Mouse (Mus musculus) left cerebral cortex, adult 18-20 months (tissue): ENCODE results near the gene Pla2g1b. TPM values are rescaled to one million over a fixed set of nuclear protein-coding genes. Genes with fewer than 3 reads are reported as not detected.
A peak's percentile ranks its signal among the peaks of the same experiment; 100 is the strongest.
"Not testable (repeated sequence)": the region's sequence is repeated elsewhere in the genome, so short reads cannot be mapped to it uniquely, and the experiment has no call there.

Source experiments
- DNase-seq, 2 experiments: peaks; one replicate each; pipeline ENCODE4 v3.0.0; 2021 to 2022; ENCODE audit warnings: low spot score in 2 of 2, mixed read lengths in 1 of 2
- long read RNA-seq, 2 experiments: library from polyadenylated mRNA; stranded (forward); transcript quantifications; one replicate each; pipeline ENCODE4 v2.0.0; 2021
- total RNA-seq, 2 experiments: library from RNA; stranded (reverse); gene quantifications; 2 replicates each; pipeline ENCODE4 v1.2.3; 2021

Pla2g1b gene
- not detected for total RNA-seq
- long read RNA-seq, experiment 1, result 0 reads
- long read RNA-seq, experiment 2, result 0 reads

DNA sequence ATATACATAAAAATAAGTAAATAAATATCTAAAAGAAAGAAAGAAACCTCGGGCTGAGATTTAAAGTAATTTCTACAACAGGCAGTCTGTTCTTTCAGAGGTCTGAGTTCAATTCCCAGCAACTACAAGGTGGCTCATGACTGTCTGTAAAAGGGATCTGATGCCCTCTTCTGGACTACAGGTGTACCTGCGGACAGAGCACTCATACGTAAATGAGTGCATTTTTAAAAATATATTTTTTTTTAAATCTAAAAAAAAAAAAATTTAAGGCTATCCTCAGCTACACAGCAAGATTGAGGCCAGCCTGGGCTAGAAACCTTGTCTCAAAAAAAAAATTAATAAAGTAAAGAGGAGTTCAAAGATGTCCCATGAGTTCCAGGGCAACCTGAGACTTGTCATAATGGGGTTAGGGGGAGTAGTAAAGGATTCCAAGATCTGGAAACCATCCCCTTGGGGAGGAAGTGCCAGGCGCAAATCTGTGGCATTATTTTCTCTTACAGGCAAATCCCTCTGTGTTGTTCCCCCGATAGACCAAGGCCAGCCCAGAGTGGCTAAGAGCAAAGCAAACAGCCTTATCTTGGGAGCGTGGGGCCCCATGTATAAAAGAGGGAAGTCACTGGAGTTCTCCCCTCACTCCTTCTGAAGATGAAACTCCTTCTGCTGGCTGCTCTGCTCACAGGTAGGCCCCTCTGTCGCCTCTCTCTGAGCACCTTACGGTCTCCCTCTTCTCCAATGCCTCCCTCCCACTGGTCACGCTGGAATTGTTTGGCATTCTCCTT lies at the start of gene Pla2g1b:
Gene Pla2g1b, plus strand, starts transcription at position 621 of the 779 bp plus-strand sequence.
- DNase-seq, result no peak

DNA sequence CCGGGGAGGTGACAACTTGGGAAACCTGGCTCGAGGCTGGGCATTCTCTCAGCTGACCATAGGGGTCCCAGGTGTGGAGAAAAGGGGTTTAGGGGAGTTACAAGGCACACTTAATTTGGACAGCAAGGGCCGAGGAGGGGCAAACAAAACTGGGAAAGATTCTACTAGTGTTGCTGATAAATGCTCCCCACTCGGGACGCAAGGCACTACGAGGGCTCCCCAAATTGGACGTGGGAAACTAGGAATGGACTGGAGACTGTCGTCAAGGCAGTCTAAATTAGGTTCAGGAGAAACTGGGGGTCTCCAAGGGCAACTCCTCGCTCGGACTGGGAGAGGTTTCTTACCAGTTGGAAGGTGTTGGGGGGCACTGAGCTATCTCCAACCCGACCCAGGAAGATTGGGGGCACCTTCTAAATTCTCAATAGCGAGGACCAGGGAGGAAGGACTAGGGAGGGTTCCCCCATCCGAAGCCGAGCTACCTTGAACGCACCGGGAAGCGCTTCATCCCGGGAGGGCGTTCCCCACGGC lies 37.2 kb upstream of the Pla2g1b start:
- DNase-seq, result no peak

DNA sequence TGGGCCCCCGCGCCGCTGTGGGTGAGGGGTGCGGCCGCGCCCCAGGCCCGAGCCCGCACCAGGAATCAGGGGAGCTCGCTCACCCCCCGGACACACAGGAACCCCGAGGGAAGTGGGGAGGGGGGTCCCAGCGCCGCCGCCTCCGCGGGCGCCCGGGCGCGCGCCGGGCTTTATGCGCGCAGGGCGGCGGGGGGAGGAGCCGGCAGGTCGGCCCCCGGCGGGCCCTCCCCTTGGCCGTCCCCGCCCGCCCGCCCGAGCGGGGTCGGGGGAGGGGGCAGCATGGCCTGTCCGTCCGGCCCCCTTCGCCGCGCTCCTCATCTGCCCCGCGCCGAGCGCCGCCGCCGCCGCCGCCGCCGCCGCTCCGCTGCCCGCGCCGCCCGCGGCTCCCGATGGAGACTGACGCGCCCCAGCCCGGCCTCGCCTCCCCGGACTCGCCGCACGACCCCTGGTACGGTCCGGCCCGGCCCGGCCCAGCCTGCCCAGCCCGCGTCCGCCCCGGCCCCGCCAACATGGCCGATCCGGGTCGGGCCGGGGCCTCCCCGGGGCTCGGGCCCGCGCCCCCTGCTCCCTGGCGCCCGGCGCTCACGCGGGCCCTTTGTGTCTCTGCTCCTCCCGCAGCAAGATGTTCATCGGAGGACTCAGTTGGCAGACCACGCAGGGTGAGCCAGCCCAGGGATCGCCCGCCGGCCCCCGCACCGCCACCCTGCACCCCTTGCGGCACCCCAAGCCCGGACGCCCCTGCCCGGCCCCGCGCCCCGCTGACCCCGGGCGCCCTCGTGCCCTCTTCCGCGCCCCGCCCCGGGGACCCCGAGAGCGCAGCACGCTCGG lies 36.5 kb upstream of the Pla2g1b start, which contains the start of gene Msi1:
Gene Msi1, plus strand, starts transcription at position 241 of the 828 bp plus-strand sequence.
- peak in 1 of 2 experiments; percentile 27 for DNase-seq

DNA sequence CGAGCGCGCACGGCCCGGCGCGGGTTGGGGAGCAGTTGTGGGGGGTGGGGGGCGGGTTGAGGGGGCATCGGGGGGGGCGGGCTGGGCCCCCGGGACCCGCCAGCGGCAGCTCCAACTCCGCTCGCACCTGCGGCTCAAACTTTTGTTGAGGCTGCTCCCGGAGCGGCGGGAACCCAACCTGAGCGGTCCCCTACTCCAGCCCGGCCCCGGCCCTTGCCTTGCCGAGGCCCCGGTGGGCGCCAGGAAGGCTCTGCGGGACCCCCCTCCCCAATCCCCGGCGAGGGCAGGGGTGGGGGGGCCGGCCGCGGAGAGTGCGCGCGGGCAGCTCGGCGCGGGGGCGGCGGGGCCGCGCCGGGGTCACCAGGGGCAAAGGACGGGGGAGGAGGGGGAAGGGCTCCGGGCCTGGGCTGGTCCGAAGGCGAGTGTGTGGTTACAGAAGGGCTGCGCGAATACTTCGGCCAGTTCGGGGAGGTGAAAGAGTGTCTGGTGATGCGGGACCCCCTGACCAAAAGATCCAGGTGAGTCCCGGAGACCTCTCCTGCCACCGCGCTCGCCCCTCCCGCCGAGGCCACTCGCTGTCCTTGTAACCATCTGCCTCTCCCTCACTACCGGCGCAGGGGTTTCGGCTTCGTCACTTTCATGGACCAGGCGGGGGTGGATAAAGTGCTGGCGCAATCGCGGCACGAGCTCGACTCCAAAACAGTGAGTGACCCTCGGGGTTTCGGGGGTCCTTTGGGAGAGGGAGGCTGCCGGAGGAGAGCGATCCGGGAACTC lies 35.7 kb upstream of the Pla2g1b start:
- DNase-seq, result no peak

DNA sequence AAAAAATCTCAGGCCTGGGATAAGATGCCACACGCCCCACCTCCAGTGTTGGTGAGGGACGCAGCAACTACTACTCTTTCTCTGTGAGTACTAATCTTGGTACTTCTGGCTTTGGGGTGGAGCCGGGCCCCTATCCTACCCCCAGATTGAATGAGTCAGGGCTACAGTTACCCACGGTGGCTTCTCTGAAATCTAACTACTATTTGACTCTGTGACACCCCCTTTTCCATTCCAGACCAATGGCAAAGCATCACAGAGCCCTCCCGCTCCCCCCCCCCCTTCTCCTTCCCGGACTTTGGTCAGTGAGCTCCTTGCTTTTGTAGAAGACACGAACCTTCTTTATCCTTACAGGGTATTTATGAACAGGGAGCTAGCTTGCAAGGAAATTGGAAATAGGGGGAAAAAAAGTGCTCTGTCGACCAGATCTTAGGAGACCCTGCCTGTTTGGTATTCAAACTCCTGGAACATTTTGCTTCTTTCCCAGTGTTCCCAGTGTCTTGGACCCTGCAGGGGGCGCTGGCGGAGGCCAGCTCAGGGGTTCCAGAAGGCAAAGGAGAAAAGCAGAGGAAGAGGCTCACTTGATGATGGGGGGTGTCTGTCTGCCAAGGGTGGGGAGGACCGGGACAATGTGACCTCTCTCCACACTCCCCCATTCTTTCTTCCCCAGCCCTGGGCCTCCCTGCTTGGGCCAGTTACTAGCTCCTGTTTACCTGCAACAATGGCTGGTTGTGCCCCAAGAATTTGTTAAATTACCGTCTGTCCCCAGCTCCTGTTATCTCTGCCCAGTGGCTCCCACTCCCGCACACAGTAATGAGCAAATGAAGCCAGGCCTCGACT lies 34.8 kb upstream of the Pla2g1b start:
- DNase-seq, result peak in 1 of 2 experiments; percentile 13

GRCm38 (mm10) chr5:115431898-115432259 lies 34.2 kb upstream of the Pla2g1b start:
- no peak for DNase-seq

- no peak for DNase-seq
These were observed 33.7 kb upstream of the Pla2g1b start for GRCm38 (mm10) chr5:115432395-115432794.

- DNase-seq, result no peak
These were observed 32.9 kb upstream of the Pla2g1b start for GRCm38 (mm10) chr5:115433191-115433590.

- no peak for DNase-seq
These were observed 31.7 kb upstream of the Pla2g1b start for GRCm38 (mm10) chr5:115434280-115434852.

- no peak for DNase-seq
These were observed 31.0 kb upstream of the Pla2g1b start for GRCm38 (mm10) chr5:115434853-115435754.

DNA sequence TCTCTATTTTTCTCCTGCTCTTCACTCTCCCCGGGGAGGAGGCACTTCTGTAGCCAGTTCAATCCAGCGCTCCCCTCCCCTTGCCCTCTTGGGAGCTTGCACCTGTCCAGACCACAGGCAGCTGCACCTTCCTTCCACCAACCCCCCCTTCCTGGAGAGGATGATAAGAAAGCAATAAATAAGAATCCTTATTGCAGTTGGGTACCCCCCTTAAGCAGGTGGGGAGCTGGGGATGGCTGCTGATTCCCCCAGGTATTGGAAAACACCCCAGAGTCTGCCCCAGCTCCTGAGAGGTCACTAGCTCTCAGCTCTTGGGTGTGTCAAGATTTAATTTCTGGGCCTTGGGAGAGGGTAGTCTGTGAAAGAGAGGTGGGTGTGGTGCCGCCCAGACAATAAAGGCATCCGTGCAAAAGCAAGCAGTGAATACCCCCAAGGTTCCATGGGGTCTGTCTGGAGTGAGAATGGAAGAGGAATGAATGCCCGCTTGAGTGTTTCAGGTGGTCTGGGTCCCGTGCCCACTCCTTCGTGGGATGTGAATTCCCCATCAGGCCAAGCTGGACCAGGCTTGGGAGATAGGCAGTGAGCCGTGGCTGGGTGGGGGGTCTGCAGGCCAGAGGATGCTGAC lies 30.2 kb upstream of the Pla2g1b start:
- DNase-seq, result no peak

- DNase-seq, result peak; percentile 78 to 90
These were observed 29.5 kb upstream of the Pla2g1b start for GRCm38 (mm10) chr5:115436421-115437124.

DNA sequence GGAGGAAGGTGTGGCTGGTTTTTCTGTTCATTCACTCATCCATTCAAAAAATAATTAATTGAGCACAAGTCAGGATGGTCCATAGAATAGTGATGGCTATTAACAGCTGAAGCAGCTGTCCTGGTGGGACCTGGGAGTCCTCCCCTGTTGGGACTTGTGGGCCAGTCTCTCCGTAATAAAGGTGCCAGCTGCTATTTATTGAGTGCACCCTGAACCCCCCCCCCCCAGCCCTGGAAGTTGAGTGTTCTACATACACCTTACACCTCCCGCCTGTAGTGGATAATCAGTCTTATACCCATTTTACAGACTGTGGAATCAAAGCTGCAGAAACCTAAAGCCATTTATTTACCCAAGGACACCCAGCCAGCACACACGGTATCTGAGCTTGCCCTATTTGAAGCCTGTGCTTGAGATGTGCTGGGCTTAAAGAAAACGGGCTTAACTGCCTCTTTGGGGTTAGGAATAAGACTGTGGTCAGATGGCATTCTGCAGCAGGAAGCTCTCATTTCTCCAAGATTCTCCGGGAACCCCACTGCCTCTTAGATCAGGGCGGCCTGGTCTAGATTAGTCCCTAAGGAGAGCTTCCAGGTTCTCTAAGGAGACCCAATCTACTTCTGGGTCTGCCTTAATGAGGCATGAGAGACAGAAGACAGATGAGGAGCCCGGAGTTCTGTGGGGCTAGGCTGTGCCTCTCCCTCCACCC lies 28.7 kb upstream of the Pla2g1b start:
- no peak for DNase-seq

DNA sequence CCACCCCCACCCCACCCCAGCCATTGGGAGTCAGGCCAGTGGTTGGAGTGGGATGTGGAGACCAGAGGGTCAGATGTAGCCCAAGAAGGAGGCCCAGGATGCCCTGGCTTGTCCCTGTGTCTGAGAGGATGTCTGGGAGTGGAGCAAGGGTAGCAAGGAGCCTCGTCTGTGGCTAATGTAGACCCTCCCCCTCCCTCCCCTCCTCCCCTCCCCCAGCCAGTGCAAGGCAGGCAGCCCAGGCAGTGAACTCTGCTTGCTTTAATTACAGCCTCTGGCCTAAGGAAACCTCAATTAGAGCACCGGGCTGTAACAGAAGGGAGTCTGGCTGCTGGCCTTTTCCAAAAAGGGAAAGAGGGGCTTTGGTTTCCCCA lies 28.1 kb upstream of the Pla2g1b start:
- no peak for DNase-seq

GRCm38 (mm10) chr5:115438667-115439066 lies 27.4 kb upstream of the Pla2g1b start:
- DNase-seq, result no peak

DNA sequence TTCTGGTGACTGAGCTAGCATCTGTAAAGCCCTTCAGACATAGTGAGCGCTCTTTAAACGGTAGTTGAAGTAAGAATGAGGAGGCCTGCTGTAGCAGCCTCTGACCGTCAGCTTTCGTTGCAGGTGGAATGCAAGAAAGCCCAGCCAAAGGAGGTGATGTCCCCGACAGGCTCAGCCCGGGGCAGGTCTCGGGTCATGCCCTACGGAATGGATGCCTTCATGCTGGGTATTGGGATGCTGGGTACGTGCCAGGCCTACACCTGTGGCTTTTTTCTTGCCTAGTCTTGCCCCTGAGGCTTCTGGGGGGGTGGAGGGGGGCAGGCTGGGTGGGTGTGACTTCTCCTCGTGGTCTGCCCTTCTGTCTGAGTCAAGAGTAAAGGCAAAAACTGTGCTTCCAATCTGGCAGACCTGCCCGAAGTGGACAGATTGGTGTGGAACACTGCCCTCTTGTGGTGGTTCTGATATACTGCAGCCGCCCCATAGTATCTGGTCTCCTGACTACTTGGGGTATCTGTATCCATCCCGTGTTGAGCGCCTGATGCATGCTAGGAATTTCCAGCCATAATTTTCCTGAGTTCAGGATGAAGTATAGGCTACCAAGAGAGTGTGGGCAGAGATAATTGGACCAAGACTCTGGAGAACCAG lies 24.7 kb upstream of the Pla2g1b start:
- DNase-seq, result peak; percentile 78 to 81

GRCm38 (mm10) chr5:115442663-115443062 lies 23.4 kb upstream of the Pla2g1b start:
- DNase-seq, result not testable (repeated sequence)
